Mouse (Mus musculus): Measurements from ENCODE around the gene Hist1h2bp.

Hist1h2bp gene

DNA sequence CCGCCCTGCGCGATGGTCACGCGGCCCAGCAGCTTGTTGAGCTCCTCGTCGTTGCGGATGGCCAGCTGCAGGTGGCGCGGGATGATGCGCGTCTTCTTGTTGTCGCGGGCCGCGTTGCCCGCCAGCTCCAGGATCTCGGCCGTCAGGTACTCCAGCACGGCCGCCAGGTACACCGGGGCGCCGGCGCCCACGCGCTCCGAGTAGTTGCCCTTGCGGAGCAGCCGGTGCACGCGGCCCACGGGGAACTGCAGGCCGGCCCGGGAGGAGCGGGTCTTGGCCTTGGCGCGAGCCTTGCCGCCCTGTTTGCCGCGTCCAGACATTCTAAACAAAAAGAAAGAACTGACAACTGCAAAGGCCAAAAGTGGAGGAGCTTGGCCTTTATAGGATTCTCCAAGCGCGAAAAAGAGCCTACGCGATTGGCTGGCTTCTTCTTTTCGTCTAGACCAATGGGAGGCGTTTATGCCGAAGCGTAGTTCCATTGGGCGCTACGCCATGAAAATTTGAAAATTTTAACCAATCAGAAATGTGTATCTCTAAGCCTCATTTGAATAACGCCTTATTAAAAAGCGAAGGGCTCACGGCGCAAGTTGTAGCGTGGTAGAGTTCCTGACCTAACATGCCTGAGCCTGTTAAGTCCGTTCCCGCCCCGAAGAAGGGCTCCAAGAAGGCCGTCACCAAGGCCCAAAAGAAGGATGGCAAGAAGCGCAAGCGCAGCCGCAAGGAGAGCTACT is at the start of gene Hist1h2bp, which contains the start of gene Hist1h2an:
Gene Hist1h2bp, plus strand, starts transcription at position 563 of the 731 bp plus-strand sequence.
Gene Hist1h2an, minus strand, starts transcription at position 320 of the 731 bp plus-strand sequence.
- peak; percentile 96 for DNase-seq (ENCODE audit: low read depth, low spot score)

DNA sequence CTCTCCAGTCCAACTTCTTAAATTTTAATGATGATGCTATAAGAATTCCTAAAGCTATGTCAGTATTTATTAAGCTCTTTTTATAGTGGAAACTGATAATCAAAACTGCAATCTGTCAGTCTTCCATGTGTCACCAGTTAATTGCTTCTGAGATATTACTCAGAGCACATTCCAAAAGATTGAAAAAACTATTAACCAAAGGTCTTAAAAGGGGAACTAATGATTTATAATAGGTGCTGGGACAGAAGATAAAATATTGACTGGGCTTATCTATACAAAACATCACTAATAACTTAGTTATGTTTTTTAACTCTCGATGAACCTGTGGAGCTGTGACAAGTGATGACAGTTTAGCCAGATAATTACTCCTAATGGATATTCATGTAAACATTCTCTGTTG is 42.3 kb upstream of the Hist1h2bp start:
- no peak for DNase-seq (ENCODE audit: low read depth, low spot score)

DNA sequence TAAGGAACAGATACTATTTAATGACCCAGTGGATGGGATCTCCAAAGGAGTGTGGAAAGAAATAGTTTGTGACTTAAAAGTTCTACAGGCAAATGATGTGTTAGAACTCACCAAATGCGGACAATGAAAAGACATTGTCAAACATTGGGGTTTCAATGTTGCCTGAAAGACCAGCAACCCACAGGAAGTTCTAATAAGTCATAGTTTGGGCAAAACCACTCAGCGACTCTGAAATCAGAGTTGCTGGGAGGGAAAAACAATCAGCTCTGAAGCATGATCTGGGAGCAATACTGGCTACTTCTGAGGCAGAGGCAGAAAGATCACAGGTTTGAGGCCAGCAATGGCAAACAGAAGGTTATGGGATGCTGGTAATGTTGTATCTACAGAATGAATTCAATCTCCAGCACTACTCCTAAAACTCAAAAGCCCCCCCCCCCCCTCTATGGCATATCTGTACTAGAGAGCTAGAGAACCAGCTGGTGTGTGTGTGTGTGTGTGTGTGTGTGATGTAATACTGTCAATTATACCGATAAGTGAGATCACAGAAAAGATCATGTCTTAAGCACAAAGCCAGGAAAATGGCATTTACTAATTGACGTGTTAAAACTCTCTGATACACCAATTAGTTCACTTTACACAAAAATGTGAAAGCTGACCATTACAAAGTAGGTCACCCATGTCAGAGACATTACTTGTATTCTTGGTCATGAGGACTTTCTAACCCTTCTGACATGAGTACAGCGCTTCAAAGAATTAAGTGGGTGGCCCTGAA is 37.7 kb upstream of the Hist1h2bp start:
- DNase-seq (ENCODE audit: low read depth, low spot score) = peak; percentile 47

DNA sequence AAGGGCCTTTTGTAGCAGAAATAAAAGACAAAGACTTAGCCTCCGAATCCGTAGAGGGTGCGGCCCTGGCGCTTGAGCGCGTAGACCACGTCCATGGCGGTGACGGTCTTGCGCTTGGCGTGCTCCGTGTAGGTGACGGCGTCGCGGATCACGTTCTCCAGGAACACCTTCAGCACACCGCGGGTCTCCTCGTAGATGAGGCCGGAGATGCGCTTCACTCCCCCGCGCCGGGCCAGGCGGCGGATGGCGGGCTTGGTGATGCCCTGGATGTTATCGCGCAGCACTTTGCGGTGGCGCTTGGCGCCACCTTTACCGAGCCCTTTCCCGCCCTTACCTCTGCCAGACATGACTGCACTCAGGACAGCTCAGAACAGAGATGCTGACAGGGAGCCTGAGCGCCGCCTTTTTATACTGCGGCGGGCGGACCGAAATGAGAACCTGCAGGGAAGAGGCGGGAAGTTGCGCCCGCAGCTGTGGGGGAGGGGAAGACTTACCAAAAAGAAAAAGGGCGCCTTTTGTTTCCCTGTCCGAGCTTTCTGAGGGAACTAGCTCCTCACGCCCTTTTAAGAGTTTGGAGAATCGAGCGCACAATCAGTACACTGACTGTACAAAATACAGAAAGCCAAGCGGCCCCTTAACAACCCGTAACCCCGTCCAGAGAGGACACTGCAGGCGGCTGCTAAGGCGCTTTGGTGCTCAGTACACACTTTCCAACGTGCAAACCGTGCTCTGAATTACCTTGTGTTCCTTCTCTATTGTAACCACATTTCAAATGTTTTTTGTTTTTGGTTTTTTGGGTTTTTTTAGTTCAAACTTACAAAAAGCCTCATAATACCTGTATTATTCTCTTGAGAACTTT is 36.9 kb upstream of the Hist1h2bp start, which contains the start of gene Hist1h4k:
Gene Hist1h4k, minus strand, starts transcription at position 347 of the 859 bp plus-strand sequence.
- peak; percentile 85 for DNase-seq (ENCODE audit: low read depth, low spot score)

DNA sequence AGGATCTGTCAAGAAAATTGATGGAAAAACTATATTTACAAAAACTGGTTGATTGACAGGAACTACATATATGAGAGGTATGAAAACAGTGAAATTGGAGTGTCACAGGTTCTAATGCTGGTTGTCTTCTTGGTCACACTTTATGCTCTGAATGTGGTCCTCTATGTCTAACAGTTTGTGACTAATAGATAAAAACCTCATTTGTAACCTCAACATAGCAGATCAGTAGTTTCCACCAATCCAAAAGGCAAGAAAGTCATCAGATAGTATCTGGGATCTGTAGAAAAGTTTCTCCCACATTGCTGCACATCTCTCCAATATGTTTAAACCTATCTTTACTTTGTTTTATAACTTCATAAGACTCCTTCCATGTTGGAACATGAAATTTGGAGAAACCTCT is 35.8 kb upstream of the Hist1h2bp start:
- peak; percentile 41 for DNase-seq (ENCODE audit: low read depth, low spot score)

DNA sequence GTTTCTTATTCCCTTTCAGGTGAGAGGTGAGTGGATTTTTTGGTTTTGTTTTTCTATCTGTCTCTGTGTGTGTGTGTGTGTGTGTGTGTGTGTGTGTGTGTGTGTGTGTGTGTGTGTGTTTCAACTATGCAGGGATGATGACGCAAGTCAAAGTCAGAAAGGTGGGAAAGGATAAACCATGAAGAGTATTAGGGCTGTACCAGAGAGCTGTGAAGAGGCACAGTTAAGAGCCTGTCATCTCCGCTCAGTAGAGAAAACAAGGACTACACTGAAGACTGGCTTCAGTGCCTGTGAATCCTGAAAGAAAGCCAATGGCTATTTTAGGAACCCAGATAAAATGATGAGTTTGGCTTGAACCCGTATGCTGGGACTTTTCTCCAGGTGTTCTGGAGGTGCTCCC is 35.4 kb upstream of the Hist1h2bp start:
- no peak for DNase-seq (ENCODE audit: low read depth, low spot score)

DNA sequence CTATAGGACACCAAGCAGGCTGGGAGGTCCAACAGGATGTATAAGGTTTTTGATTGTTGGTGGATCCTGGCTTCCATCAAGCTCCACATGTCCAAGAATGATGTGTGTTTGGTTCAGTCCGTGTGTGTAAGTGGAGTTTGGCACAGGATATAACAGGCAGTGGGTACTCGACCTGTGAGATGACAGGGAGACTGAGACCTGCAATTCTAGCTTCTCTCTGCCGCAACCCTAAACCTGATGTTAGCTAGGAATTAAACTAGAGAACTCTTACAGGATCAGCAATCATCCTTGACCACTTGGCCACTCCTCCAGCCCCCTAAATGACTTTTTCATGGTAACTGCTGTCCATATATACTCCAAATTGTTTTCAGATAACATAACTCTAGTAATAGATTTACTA is 34.9 kb upstream of the Hist1h2bp start:
- peak; percentile 50 for DNase-seq (ENCODE audit: low read depth, low spot score)

DNA sequence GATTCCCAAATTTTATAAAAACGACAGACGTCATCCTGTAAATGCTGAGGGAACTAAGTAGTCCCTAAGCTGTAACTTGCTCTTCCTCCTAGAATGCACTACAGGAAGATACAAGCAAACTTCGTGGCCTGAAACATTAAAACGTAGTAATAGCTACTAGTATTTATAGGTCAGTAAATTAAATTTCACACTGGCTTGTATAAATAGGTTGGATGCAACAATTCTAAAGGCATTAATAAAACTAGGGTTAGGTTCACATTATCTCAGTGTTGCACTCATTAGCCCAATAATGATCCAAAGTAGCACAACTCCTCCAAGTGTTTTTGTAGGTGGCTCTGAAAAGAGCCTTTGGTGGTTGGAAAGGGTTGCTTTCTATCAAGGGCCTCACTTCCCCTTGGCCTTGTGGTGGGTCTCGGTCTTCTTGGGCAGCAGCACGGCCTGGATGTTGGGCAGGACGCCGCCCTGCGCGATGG is 34.2 kb upstream of the Hist1h2bp start:
- DNase-seq (ENCODE audit: low read depth, low spot score) = peak; percentile 64

DNA sequence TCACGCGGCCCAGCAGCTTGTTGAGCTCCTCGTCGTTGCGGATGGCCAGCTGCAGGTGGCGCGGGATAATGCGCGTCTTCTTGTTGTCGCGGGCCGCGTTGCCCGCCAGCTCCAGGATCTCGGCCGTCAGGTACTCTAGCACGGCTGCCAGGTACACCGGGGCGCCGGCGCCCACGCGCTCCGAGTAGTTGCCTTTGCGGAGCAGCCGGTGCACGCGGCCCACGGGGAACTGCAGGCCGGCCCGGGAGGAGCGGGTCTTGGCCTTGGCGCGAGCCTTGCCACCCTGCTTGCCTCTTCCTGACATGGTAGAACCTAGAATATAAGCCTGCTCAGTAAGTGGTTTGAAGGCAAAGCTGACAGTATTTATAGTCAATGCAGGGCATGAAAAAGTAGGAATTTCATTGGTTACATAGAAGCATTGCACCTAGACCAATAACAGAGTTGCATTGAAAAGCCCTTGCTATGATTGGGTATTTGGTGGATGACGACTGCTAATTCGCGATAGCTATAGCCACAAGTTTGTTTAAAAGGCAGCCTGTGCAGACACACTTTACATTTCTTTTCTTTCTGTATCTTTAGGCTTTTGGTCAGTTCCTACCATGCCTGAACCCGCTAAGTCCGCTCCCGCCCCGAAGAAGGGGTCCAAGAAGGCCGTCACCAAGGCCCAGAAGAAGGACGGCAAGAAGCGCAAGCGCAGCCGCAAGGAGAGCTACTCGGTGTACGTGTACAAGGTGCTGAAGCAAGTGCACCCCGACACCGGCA is 33.6 kb upstream of the Hist1h2bp start, which contains the start of the genes Hist1h2ak and Hist1h2bn:
Gene Hist1h2ak, minus strand, starts transcription at position 304 of the 762 bp plus-strand sequence.
Gene Hist1h2bn, plus strand, starts transcription at position 600 of the 762 bp plus-strand sequence.
- DNase-seq (ENCODE audit: low read depth, low spot score) = peak; percentile 97

DNA sequence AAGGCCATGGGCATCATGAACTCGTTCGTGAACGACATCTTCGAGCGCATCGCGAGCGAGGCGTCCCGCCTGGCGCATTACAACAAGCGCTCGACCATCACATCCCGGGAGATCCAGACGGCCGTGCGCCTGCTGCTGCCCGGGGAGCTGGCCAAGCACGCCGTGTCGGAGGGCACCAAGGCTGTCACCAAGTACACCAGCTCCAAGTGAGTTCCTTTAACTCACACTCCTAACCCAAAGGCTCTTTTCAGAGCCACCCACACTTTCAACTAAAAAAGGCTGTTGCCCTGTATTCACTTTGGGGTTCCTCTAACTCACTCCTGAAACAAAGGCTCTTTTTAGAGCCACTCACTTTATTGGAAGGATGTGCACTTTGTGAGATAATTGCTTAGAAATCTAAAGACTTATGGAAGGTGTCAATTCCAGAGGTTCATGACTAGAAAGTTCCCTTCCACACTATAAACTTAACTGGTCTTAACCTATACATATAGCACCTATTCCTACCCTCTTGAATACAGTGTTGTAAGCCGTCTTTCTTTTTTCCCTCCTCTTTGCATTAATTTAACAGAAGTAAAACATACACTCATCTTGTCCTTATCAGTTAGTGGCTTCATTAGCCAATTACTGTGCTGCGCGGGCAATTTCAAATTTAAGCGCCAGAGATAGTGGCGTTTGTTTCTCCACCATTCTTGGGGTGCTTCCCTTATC is 32.8 kb upstream of the Hist1h2bp start:
- DNase-seq (ENCODE audit: low read depth, low spot score) = peak; percentile 89

DNA sequence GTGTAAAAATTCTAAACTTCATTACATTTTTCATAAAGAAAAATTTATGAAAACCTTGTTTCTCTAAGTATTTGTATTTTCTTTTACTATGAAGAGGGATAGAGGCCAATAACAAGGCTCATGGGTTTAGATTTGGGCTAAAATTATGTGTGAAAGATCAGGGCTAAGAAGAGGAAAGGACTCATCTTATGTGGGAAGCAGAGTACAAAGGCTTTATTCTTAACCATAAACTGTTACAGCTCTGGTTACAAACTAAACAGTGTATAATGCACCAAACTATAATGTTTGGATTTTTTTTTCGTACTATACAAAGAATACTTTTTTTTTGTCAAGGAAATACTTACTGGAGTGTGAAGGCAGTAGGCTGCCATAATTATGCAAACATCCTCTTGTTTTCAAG is 31.6 kb upstream of the Hist1h2bp start:
- no peak for DNase-seq (ENCODE audit: low read depth, low spot score)

DNA sequence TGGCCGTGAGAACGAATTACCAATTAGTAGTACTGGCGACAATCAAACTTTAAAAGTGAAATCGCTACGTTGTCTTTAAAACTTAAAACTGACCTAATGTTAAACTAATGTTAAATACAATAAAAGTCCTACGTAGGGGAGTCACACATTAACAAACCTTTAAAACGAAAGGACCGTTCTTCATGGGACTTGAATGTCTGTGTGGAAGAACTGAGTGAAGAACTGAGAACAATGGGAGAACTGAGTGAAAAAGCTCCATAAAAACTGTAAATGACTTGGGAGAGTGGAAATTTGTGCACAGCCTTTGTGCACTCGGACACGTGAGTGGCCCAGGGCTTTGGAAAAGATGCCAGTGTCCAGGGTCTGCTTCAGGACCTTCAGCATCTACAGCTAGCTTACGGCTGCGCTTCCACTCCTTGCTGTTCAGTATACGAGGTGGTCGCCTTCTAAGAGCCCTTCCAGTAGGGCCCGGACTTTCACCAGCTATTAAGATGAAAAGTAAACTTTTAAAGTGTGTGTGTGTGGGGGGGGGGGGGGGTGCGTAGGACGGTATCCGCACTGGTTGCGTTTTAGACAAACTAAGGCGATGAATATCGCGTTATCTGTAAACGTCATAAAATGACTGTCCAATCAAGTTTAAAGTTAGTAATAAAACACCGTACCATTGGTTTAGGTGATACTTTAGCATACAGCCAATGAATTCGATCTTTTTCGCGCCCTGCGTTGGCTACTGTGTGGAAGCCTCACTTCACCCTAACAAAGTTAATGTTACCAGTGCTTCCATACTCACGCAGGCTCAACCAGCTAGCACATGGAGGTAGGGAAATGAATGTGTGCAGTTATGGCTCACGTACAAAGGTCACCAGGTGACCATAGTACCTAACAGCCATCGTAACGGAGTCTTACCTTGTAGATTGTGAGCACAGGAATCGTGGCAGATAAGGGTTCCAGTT is 8.2 kb upstream of the Hist1h2bp start:
- DNase-seq (ENCODE audit: low read depth, low spot score) = peak; percentile 85

DNA sequence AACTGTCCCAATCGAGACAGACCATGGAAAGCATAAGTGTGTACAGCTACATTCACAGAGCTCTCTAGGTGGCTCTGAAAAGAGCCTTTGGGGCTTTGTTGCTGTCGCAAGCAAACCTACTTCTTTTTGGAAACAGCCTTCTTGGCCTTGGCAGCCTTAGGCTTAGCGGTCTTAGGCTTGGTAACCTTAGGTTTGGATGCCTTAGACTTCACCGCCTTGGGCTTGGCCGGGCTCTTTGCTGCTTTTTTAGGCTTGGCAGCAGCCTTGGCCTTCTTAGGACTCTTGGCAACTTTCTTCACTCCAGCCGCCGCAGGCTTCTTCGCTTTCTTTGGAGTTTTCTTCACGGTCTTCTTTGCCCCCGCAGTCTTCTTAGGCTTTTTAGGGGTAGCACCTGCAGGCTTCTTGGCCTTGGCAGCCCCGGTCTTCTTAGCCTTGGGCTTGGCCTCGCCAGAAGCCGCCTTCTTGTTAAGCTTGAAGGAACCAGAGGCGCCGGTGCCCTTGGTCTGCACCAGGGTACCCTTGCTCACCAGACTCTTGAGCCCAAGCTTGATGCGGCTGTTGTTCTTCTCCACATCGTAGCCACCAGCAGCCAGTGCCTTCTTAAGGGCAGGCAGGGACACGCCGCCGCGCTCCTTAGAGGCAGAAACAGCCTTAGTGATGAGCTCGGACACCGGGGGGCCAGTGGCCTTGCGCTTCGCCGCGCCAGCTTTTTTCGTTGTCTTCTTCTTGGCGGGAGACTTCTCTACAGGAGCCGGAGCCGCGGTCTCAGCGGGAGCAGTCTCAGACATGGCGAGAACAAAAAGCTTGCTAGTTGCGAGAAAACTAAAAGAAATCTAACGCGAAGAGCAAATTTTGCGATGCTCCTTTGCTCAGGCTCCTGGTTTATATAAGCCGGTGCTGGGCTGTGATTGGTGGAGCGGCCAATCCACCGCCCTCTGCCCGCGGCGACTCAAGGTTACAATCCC is 7.2 kb upstream of the Hist1h2bp start, which contains the start of gene Hist1h1b:
Gene Hist1h1b, minus strand, starts transcription at position 859 of the 965 bp plus-strand sequence.
- DNase-seq (ENCODE audit: low read depth, low spot score) = peak; percentile 87

DNA sequence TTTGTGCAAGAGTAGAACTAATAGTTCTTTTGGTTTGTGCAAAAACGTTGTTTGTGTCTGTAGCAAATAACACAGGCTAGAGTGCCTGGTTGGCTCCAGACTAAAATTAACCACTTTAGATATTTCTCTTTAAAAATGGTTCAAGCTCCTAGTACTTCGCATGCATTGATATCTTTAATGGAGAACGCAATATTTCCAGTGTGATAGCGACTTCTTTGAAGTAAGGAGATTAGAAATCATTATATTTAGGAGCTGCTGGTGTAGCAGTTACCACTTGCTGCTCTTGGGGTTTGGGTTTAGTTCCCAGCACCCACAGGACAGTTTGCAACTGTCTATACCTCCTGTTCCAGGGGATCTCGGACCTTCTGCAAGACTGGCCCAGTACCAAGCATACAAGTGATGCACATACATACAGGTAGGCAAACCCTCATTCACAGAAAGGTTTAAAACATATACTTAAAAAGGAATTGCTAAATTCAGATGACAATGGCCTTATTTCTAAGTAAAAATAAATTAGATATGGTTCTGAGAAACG is 6.2 kb upstream of the Hist1h2bp start:
- peak; percentile 40 for DNase-seq (ENCODE audit: low read depth, low spot score)

DNA sequence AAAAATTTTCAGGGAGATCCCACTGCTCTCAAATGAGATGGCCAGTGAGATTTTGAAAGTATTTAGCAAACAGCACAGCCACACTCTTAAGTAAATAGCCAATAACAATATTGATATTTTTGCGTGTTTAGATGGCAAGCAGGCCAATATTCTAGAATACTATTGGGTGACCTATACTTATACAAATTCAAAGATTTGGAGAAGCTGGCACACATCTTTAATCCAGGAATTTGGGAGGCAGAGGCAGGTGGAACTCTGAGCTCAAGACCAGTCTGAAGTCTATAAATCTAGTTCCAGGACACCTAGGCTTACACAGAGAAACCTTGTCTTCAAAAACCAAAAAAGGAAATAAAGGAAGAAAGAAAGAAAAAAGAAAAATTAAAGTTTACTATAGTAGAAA is 5.6 kb upstream of the Hist1h2bp start:
- peak; percentile 24 for DNase-seq (ENCODE audit: low read depth, low spot score)

DNA sequence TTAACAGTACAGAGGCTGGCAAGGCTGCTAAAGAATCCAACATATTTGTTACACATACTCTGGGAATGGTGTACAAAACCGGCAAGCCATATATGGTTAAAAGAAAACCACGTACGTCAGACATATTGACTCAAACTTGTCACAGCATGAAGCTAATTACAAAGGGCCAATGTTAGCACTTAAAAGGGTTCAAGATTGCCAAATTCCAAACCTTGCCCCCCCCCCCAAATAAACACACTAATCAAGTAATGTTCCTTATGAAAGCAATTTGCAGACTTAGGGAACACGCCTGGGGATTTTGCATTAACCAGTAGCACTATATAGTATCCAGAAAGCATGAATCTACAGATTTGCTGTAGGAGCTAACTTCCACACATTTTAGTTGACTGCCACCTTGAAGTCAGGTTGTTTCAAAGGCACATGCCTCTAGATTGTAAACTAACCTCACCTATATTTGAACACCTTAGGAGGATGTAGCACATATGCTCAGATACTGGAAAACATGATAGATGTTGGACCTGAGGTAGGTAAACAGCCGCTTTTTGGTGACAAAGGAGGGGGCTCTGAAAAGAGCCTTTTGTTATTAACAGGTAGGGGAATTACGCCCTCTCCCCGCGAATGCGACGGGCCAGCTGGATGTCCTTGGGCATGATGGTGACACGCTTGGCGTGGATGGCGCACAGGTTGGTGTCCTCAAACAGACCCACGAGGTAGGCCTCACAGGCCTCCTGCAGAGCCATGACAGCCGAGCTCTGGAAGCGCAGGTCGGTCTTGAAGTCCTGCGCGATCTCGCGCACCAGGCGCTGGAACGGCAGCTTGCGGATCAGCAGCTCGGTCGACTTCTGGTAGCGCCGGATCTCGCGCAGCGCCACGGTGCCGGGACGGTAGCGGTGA is 4.7 kb upstream of the Hist1h2bp start:
- peak; percentile 66 for DNase-seq (ENCODE audit: low read depth, low spot score)

Data from c-Kit-negative CD71-positive TER-119-positive erythroid progenitor cells, embryonic 14.5 days (primary cell).